Mouse (Mus musculus): Measurements from ENCODE around the gene Rcor3. TPM values are rescaled to one million over a fixed set of nuclear protein-coding genes. Genes with fewer than 3 reads are reported as not detected.

The Rcor3 gene
- polyA plus RNA-seq, 1 experiment from 2014 or later, result 29.5 TPM

GRCm38 (mm10) chr1:192053726-192054125, 84.1 kb downstream of the Rcor3 start:
- H3K36me3 ChIP-seq, result no peaks in the 10 kb centered on the region
- H3K4me3 ChIP-seq, result no peak overlapping the region
- H3K27ac ChIP-seq, result no peak overlapping the region
- H3K4me1 ChIP-seq (replicated peaks), result no peaks in the 10 kb centered on the region
- H3K27me3 ChIP-seq, result no peaks in the 10 kb centered on the region
- H3K4me2 ChIP-seq, result no peak overlapping the region
- H3K9ac ChIP-seq, result no peak overlapping the region
- WGBS, result 63% methylated on average over 3 of the region's 3 CpGs
- H3K9me3 ChIP-seq, result no peaks in the 10 kb centered on the region
- ATAC-seq (ENCODE audit: low FRiP score), result no peak

GRCm38 (mm10) chr1:192052986-192053385, 84.9 kb downstream of the Rcor3 start:
- H3K27me3 ChIP-seq, result no peaks in the 10 kb centered on the region
- ATAC-seq (ENCODE audit: low FRiP score), result no peak
- 88% methylated on average over 5 of the region's 5 CpGs for WGBS
- no peaks in the 10 kb centered on the region for H3K9me3 ChIP-seq
- H3K9ac ChIP-seq, result no peak overlapping the region
- no peak overlapping the region for H3K4me3 ChIP-seq
- no peaks in the 10 kb centered on the region for H3K36me3 ChIP-seq
- no peaks in the 10 kb centered on the region for H3K4me1 ChIP-seq (replicated peaks)
- H3K27ac ChIP-seq, result no peak overlapping the region
- H3K4me2 ChIP-seq, result no peak overlapping the region

- Histone ChIP-seq H3K36me3 (no peaks in the 10 kb centered on the region), H3K27ac (no peak overlapping the region)
Measured at GRCm38 (mm10) chr1:192052461-192052860, 85.4 kb downstream of the Rcor3 start.

More at GRCm38 (mm10) chr1:192052461-192052860, 85.4 kb downstream of the Rcor3 start:
- Histone ChIP-seq H3K4me1 (replicated peaks) (no peaks in the 10 kb centered on the region), H3K27me3 (no peaks in the 10 kb centered on the region), H3K9me3 (no peaks in the 10 kb centered on the region), H3K4me2 (no peak overlapping the region), H3K4me3 (no peak overlapping the region), H3K9ac (no peak overlapping the region)
- ATAC-seq (ENCODE audit: low FRiP score), result no peak
- WGBS, result 92% methylated on average over 8 of the region's 8 CpGs

Other genes starting within 250 kb of the Rcor3 start
- 2.3 and 2.8 TPM in 2 replicates for gene Slc30a1, start 231.3 kb downstream of the Rcor3 start, polyA plus RNA-seq (2015; fragmentation: Nextera tagmentation; extraction: Ambion mirVana)
- gene Rd3, start 160.7 kb downstream of the Rcor3 start, polyA plus RNA-seq (2015; fragmentation: Nextera tagmentation; extraction: Ambion mirVana), result 4.8 and 6.9 TPM in 2 replicates
- 2.3 and 2.6 TPM in 2 replicates for gene Traf5, start 45.5 kb downstream of the Rcor3 start, polyA plus RNA-seq (2015; fragmentation: Nextera tagmentation; extraction: Ambion mirVana)
- gene Kcnh1, start 52.7 kb upstream of the Rcor3 start, polyA plus RNA-seq (2015; fragmentation: Nextera tagmentation; extraction: Ambion mirVana), result 1.8 and 2.2 TPM in 2 replicates

Data from hindbrain, embryonic 13.5 days (tissue).